Mouse (Mus musculus): ENCODE measurements at regions not wholly inside any gene's neighbourhood (a gene's known extent, or its start where the extent isn't known, plus 50 kb on each side); places are given as distances from the start of the nearest gene placed in this dataset.

GRCm38 (mm10) chr4:9094076-9094475, 855.2 kb upstream of the Car8 start:
- DNase-seq (ENCODE audit: low read depth, low spot score) = no peak

DNA sequence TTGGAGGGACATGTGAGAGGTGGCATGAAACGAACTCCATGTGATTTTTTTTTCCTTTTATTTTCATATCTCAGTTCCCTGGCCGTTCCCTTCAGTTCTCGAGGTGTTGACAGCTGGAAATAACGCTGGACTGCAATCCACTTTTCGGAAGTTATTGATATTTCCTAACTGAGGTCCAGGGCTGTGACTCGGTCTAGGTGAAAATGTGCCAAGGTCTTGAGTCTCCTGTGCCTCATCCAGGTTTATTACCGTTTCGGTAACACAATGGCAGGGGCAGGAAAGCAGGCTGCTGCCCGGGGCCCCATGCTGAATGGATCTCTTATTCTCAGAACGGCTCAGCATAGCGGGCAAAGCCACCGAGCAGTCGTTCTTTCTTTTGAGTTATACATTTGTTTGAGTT, 844.7 kb upstream of the Car8 start:
- peak; percentile 68 for DNase-seq (ENCODE audit: low read depth, low spot score)

DNA sequence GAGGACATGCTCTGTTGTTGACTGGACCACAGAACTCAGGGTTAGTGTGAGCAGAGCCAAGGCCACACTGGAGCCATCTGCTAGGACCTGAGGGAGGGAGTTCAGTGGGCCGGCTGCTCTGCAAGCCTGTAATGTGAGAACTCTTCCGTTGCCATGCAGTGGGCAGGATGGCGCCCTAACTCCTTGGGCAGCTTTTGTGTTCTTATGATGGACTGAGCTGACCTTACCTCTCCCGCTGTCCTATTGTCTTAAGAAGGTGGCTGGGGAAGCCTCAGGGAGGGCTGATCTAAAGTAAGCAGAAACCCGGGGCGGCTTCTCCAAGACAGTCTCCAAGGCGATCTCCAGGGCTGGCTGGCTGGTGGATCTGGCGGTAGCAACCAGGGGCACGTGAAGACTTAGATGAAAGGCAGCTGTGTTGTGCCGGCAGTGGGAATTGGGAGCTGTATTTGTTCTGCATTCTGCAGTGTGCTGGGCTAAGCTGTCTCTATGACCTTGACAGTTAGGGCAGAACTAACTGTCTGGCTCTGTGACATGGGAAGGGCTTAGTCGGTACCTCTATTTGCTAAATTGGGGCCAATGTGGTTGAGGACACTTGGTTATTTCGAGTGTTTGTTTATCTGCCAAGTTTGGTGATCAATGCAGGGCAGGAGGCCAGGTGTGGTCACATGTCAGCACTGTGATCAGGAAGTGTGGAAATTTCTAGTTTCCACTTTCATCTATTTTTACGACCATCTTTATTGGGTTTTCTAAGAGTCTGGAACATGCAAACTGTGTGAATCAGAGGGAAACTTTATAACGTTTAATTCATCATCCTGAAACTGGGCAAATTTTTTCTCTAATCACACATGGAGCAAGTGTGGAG, 843.1 kb upstream of the Car8 start:
- DNase-seq (ENCODE audit: low read depth, low spot score) = no peak

- no peak for DNase-seq (ENCODE audit: low read depth, low spot score)
Measured at GRCm38 (mm10) chr4:9080821-9081493, 842.1 kb upstream of the Car8 start.

GRCm38 (mm10) chr4:9079828-9080245, 841.0 kb upstream of the Car8 start:
- DNase-seq (ENCODE audit: low read depth, low spot score) = peak; percentile 57

DNA sequence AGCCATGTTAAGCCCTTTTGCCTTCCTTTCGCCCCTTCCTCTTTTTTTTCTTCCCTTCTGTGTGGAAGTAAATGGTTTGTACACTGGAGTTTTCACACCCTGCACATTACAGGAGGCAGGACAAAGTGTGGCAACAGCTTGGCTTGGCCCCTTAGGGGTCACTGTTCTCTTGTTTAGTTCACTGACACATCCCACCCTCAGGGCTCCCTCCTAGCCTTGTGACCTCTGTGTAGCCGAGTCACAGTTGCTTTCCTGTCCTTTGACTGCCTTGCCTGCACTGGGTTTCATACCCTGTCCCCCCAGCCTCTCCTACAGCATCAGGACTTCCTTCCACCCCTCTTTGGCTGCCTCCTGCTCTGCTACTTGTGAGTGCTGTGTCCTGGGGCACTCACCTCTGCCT, 835.6 kb upstream of the Car8 start:
- no peak for DNase-seq (ENCODE audit: low read depth, low spot score)

DNA sequence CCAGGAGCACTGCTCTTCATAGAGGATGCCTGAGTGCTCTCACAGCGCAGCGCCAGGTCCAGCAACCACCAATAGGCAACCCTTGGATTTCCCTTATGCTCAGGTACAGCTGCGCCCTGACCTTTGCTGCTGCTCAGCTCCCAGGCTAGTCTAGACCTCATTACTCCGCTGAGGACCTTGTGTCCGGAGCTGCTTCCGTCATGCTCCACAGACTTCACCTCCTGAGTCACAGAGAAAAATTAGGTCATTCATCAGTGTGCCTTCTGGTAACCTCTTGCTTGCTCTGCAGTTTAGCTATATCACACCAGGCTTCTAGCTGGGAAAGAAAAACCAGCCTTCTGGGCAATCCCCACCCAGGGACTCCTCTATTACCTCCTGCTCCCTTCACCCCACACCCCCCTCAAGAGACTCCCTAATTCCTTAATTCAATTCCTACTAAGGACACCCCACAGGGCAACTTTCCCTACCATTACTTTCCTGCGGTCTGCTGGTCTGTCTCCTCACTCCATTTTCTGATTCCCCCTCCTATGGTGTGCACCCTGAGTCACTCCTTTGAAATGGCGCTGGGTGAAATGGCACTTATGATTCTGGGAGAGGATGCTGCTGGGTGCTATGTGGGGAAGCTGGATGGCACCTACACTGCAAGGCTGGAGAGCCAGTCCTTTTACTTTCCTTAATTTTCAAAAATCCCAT, 835.0 kb upstream of the Car8 start:
- no peak for DNase-seq (ENCODE audit: low read depth, low spot score)

GRCm38 (mm10) chr4:9072321-9072720, 833.5 kb upstream of the Car8 start:
- no peak for DNase-seq (ENCODE audit: low read depth, low spot score)

DNA sequence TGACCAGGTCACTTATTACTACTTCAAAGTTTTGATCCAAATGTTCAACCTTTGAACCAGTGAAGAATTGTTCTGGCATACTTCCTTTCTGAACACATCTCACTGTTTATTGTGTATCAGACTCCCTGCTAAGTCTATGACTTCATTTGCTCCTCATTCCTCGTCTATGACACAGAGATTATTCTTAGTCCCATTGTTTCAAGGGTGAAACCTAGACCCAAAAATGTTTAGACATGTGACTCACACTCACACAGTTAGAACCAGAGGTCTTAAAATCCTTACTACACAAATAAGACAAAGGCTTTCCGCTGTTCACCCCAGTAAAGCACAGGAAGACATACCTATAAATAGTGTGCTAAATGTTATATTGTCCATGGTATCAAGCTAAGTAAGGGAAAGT, 829.0 kb upstream of the Car8 start:
- no peak for DNase-seq (ENCODE audit: low read depth, low spot score)

- no peak for DNase-seq (ENCODE audit: low read depth, low spot score)
Measured at GRCm38 (mm10) chr4:9065981-9066815, 827.4 kb upstream of the Car8 start.

GRCm38 (mm10) chr4:9061941-9062340, 823.1 kb upstream of the Car8 start:
- DNase-seq (ENCODE audit: low read depth, low spot score) = no peak

DNA sequence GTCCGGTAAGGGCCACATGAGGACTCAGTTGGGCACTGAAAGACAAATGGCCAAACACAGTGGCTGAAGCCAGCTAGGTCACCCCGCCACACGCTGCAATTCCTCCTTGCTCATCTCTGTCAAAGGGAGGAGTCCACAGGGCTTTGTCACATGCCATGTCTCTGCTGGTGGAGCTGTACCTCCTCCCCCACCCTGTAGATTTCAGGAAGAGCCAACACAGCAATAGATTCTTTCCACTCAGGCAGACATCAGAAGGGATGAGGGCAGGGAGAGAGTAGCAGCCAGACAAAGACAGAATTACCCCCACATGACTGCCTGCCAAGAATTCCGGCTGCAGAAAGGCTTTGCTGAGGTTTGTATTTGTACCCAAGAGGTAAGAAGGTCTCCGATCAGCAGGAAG, 821.4 kb upstream of the Car8 start:
- DNase-seq (ENCODE audit: low read depth, low spot score) = no peak

- DNase-seq (ENCODE audit: low read depth, low spot score) = no peak
Measured at GRCm38 (mm10) chr4:9057676-9058075, 818.8 kb upstream of the Car8 start.

GRCm38 (mm10) chr4:9057113-9057512, 818.3 kb upstream of the Car8 start:
- no peak for DNase-seq (ENCODE audit: low read depth, low spot score)

- no peak for DNase-seq (ENCODE audit: low read depth, low spot score)
Measured at GRCm38 (mm10) chr4:9055876-9056275, 817.0 kb upstream of the Car8 start.

GRCm38 (mm10) chr4:9055266-9055820, 816.5 kb upstream of the Car8 start:
- DNase-seq (ENCODE audit: low read depth, low spot score) = no peak

- DNase-seq (ENCODE audit: low read depth, low spot score) = no peak
Measured at GRCm38 (mm10) chr4:9048817-9049216, 810.0 kb upstream of the Car8 start.

DNA sequence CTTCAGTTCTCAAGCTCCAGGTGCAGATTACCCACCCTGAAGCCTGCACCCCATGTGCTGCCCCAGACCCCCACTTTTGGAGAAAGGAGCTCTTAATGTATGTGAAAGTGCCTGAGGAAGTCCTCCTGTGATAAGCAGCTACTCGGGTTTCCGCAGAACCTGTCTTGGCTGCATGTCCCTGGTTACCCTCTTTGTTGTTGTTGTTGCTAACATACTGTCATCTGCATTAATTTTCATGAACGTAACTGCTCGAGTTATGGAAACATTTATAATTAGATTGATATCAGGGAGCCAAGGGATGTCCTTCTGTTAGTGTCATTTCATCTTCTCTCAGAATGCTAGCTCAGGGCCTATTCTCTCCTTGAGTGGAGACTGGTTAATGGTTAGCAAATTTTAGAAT, 808.3 kb upstream of the Car8 start:
- DNase-seq (ENCODE audit: low read depth, low spot score) = no peak

- no peak for DNase-seq (ENCODE audit: low read depth, low spot score)
Measured at GRCm38 (mm10) chr4:9046436-9046835, 807.6 kb upstream of the Car8 start.

GRCm38 (mm10) chr4:9046030-9046429, 807.2 kb upstream of the Car8 start:
- DNase-seq (ENCODE audit: low read depth, low spot score) = no peak

- DNase-seq (ENCODE audit: low read depth, low spot score) = no peak
Measured at GRCm38 (mm10) chr4:9036005-9036404, 797.2 kb upstream of the Car8 start.
